Mouse (Mus musculus) intestine, embryonic 14.5 days (tissue): ENCODE data around the gene Avp. TPM values are rescaled to one million over a fixed set of nuclear protein-coding genes. Genes with fewer than 3 reads are reported as not detected.

Experiments used
- ATAC-seq: fragments of 200-750 bp; cut with Nextera tagmentation; replicated peaks from 2 replicates; pipeline ENCODE4 v1.8.0; 2017; ENCODE audit warnings: low read depth, moderate number of reproducible peaks, moderate TSS enrichment, moderate library complexity; ENCODE audit not compliant: low FRiP score, low TSS enrichment
- DNase-seq: peaks from one replicate; pipeline ENCODE4 v3.0.0-alpha.2; 2018; ENCODE audit warnings: low spot score
- H3K27ac ChIP-seq: fragments of 300-500 bp; sonication (generic); 2 replicates; pipeline ENCODE4 v1.5.1; 2014; ENCODE audit warnings: low read depth, mild to moderate bottlenecking, control low read depth
- H3K27me3 ChIP-seq: fragments of 300-500 bp; sonication (generic); replicated peaks from 2 replicates; pipeline ENCODE4 v1.6.1; 2014; ENCODE audit warnings: low read length, control low read depth; ENCODE audit not compliant: control insufficient read depth, insufficient read depth
- H3K36me3 ChIP-seq: fragments of 300-500 bp; sonication (generic); 2 replicates; pipeline ENCODE4 v1.6.1; 2014; ENCODE audit warnings: low read length, control low read depth; ENCODE audit not compliant: control insufficient read depth, insufficient read depth
- H3K4me1 ChIP-seq: fragments of 300-500 bp; sonication (generic); replicated peaks from 2 replicates; pipeline ENCODE4 v1.6.1; 2014; ENCODE audit warnings: low read length, control low read depth, mixed read lengths; ENCODE audit not compliant: control insufficient read depth, insufficient read depth
- H3K4me2 ChIP-seq: fragments of 300-500 bp; sonication (generic); 2 replicates; pipeline ENCODE4 v1.6.1; 2014; ENCODE audit warnings: low read length
- H3K4me3 ChIP-seq: fragments of 300-500 bp; sonication (generic); 2 replicates; pipeline ENCODE4 v1.5.1; 2014; ENCODE audit warnings: low read depth, low read length, control low read depth, mixed read lengths
- H3K9ac ChIP-seq: fragments of 300-500 bp; sonication (generic); 2 replicates; pipeline ENCODE4 v1.6.1; 2014; ENCODE audit warnings: mild to moderate bottlenecking, low read length
- H3K9me3 ChIP-seq: fragments of 300-500 bp; sonication (generic); 2 replicates; pipeline ENCODE4 v1.6.1; 2016; ENCODE audit warnings: low read length, control low read depth; ENCODE audit not compliant: control insufficient read depth
- WGBS: fragments of 180-500 bp; shearing (Covaris S2); extraction: QIAGEN DNeasy Blood & Tissue Kit; methylation state at CpG from one replicate; pipeline ENCODE4 v1.1.7; 2014; 5-methylcytosine and 5-hydroxymethylcytosine counted together
- polyA plus RNA-seq: library from polyadenylated mRNA; unstranded; fragments of >200 nt; fragmentation: Nextera tagmentation; extraction: Ambion mirVana; gene quantifications from 2 replicates; pipeline ENCODE4 v1.2.1, GENCODE M21; 2014

Gene Avp
- not detected in 2 replicates for polyA plus RNA-seq

DNA sequence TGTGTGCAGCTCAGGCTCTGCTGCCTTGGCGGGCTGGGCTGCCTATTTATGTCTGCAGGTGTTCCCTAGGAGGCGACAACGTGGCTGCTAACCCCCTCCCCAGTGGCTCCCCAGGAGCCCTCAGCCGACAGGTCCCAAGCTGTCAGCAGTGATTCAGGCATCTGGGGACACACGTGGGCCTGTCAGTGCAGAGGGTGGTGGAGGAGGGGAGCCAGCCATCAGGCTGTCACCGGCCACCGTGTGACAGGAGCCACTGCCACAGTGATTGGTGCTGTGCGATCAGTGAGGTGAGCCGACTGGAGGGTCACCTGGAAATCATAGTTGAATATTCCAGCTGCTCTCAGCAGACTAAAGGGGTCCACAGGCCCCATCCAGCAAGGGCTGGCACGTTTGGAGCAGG lies at the start of gene Avp:
Gene Avp, minus strand, starts transcription at position 3 of the 400 bp plus-strand sequence.
- ATAC-seq (no peak), DNase-seq (no peak)
- 0 out of 2 replicates have a peak, but pooled peaks cover 5% of the 10 kb centered on the region for H3K4me1 ChIP-seq
- H3K27me3 ChIP-seq: peaks cover 55% of the 10 kb centered on the region
- H3K27ac ChIP-seq: no peak within 1 kb of the TSS
- H3K4me2 ChIP-seq: no peak within 1 kb of the TSS
- WGBS: 43% methylated on average over 10 of the region's 10 CpGs
- H3K9me3 ChIP-seq: no peaks in the 10 kb centered on the region
- H3K36me3 ChIP-seq: no peaks in the 10 kb centered on the region
- no peak within 1 kb of the TSS for H3K4me3 ChIP-seq
- H3K9ac ChIP-seq: no peak within 1 kb of the TSS

DNA sequence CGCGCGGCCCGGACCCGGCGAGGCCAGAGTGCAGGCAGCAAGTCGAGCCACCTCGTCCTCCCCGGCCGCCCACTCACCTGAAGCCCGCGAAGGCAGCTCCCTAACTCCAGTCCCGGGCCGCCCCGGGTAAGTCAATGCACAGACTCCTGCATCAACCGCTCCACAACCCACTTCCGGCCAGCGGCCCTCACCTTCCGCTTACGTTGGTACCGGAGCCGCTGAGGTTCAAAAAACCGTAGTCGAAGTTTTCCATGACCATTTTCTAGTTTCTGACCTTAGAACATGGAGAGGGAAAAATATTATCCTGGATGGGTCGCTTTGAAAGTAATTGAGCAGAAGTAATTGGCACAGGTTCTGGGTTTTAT lies 47.5 kb upstream of the Avp start, which contains the start of the genes Fastkd5 and Ubox5:
Gene Fastkd5, minus strand, starts transcription at position 189 of the 365 bp plus-strand sequence.
Gene Ubox5, minus strand, starts transcription at position 200 of the 365 bp plus-strand sequence.
- peak within 1 kb of the TSS; percentile 93 for H3K9ac ChIP-seq
- peaks cover 14% of the 10 kb centered on the region for H3K27me3 ChIP-seq
- H3K4me3 ChIP-seq: peak within 1 kb of the TSS; percentile 97
- peak within 1 kb of the TSS; percentile 91 for H3K4me2 ChIP-seq
- WGBS: under 1% methylated on average over 25 of the region's 25 CpGs
- peak within 1 kb of the TSS; percentile 51 for H3K27ac ChIP-seq
- peaks cover 27% of the 10 kb centered on the region for H3K36me3 ChIP-seq
- peaks cover 17% of the 10 kb centered on the region for H3K4me1 ChIP-seq
- ATAC-seq (peak; percentile 79), DNase-seq (peak; percentile 98)
- H3K9me3 ChIP-seq: no peaks in the 10 kb centered on the region

DNA sequence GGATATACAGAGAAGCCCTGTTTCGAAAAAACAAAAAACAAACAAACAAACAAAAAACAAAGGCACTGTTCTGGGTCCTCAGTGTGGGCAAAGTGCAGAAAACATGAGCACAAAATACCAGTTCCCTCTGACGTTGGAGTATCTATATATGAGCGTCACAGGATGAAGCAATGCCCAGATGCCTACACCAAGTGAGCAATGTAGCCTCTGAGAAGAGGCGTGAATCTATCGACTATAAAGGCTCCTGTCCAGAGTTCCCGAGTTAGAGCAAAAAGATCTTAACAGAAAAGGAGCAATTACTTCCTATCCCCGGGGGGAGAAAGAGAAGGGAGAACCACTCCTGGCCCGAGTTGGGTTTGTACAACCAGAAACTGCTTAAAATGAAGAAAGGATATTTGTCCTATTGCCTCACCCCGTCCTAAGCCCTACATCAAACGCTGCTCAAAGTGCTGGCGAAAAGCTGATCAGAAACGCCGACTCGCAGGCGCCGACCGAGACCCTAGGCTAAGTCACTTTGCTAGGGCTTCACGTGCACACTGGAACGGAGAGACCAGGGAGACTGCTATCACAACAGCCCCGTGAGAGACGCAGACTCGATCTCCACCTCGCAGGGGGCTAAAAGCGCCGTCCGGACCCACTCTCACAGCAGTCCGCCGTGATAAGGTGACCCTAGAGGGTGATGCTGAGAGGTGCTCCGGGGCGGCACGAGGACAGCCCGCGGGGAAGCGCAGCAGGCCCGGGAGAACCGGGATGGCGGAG lies 46.9 kb upstream of the Avp start:
- ATAC-seq (peak; percentile 38), DNase-seq (no peak)
- Histone ChIP-seq H3K27me3 (peaks cover 8% of the 10 kb centered on the region), H3K4me3 (peak overlapping the region; percentile 97), H3K4me1 (peaks cover 11% of the 10 kb centered on the region), H3K9me3 (no peaks in the 10 kb centered on the region), H3K4me2 (peak overlapping the region; percentile 91), H3K36me3 (peaks cover 30% of the 10 kb centered on the region), H3K9ac (peak overlapping the region; percentile 93), H3K27ac (peak overlapping the region; percentile 51)
- 2% methylated on average over 37 of the region's 37 CpGs for WGBS

DNA sequence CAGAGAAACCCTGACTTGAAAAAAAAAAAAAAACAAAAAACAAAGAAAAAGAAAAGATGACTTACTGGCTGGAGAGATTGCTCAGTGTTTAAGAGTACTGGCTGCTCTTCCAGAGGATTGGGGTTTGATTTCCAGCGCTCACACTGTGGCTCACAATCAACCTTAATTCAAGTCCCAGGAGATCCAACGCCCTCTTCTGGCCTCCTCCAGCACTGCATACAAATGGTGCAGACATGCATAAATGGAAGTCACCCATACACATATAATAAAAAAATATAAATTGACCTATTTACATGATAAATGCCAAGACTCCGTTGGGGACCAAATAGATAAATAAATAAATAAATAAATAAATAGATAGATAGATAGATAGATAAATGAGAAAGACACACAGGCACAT lies 46.1 kb upstream of the Avp start:
- H3K27me3 ChIP-seq: peaks cover under 1% of the 10 kb centered on the region; the same call in 1 of the 2 replicates
- no peak overlapping the region for H3K27ac ChIP-seq
- peaks cover 10% of the 10 kb centered on the region for H3K4me1 ChIP-seq
- DNase-seq: no peak
- peaks cover 30% of the 10 kb centered on the region for H3K36me3 ChIP-seq
- no peaks in the 10 kb centered on the region for H3K9me3 ChIP-seq
- WGBS: 65% methylated on average over 3 of the region's 3 CpGs
- H3K9ac ChIP-seq: no peak overlapping the region
- H3K4me3 ChIP-seq: peak overlapping the region; percentile 97; the same call in 1 of the 2 replicates
- no peak for ATAC-seq
- peak overlapping the region; percentile 91 for H3K4me2 ChIP-seq

DNA sequence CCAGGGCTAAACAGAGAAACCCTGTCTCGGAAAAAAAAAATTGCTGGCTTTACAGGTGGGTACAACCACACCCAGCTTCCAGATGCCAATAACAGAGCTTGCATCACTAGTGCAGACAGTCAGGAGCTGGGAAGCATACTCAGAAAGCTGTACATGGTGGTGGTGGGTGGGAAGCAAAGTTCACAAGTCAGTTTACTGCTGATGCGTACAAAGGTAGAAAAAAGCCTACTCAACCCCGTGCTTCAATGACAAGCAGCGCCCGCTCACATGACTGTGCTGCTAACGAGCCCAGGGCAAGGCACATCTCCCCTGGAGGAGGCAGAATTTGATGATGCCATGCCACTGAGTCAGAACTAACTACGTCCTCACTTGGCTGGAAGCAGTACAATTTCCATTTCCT lies 36.6 kb upstream of the Avp start:
- H3K27me3 ChIP-seq: no peaks in the 10 kb centered on the region
- H3K9ac ChIP-seq: no peak overlapping the region
- H3K27ac ChIP-seq: no peak overlapping the region
- no peak overlapping the region for H3K4me2 ChIP-seq
- H3K4me1 ChIP-seq: no peaks in the 10 kb centered on the region
- DNase-seq: no peak
- no peak for ATAC-seq
- no peak overlapping the region for H3K4me3 ChIP-seq
- H3K36me3 ChIP-seq: peaks cover 44% of the 10 kb centered on the region
- no peaks in the 10 kb centered on the region for H3K9me3 ChIP-seq
- 88% methylated on average over 7 of the region's 7 CpGs for WGBS

DNA sequence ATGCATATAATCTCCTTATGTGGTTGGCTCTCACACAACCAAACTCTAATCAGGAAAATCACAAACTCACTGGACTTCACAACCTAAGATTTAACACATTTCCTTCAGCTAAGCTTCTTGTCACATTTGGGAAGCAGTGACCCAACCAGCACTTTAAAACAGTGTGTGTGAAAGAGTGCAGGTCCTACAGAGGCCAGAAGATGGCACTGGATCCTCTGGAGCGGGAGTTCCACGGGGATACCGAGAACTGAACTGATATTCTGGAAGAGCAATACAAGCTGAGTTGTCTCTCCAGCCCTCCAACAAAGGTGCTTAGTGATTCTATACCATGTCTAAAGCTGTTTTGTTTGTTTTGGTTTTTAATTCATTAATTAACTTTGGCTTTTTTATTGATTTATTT lies 30.7 kb upstream of the Avp start:
- Histone ChIP-seq H3K4me2 (no peak overlapping the region), H3K9me3 (0 out of 2 replicates have a peak, but pooled peaks cover 2% of the 10 kb centered on the region), H3K9ac (no peak overlapping the region), H3K4me1 (no peaks in the 10 kb centered on the region), H3K4me3 (no peak overlapping the region), H3K36me3 (peaks cover 51% of the 10 kb centered on the region), H3K27me3 (no peaks in the 10 kb centered on the region), H3K27ac (no peak overlapping the region)
- 66% methylated on average over 3 of the region's 3 CpGs for whole genome bisulfite sequencing
- ATAC-seq: no peak
- DNase-seq: no peak

DNA sequence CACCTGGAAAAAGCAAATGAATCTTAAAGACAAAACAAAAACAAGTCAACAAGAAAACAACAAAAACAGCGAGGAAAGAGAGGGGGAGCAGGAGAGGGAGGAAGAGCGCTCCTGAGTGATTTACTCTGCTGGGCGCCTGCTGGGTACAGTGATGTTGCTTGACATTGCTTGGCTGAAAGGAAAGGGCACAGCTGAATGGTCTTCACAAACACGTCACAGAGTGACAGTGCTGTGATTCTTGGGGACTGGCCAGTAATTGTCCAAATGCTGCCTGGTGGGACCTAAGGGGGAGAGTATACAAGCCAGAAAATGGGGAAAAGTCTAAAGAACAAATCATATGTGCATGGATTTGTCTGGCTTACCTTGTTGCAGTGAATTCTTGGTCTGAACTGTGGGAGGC lies 19.8 kb upstream of the Avp start:
- ATAC-seq (no peak), DNase-seq (no peak)
- H3K36me3 ChIP-seq: peaks cover 61% of the 10 kb centered on the region
- no peak overlapping the region for H3K27ac ChIP-seq
- no peaks in the 10 kb centered on the region for H3K4me1 ChIP-seq
- WGBS: 86% methylated on average over 4 of the region's 4 CpGs
- no peak overlapping the region for H3K4me2 ChIP-seq
- no peak overlapping the region for H3K4me3 ChIP-seq
- no peaks in the 10 kb centered on the region for H3K9me3 ChIP-seq
- H3K9ac ChIP-seq: no peak overlapping the region
- no peaks in the 10 kb centered on the region for H3K27me3 ChIP-seq

DNA sequence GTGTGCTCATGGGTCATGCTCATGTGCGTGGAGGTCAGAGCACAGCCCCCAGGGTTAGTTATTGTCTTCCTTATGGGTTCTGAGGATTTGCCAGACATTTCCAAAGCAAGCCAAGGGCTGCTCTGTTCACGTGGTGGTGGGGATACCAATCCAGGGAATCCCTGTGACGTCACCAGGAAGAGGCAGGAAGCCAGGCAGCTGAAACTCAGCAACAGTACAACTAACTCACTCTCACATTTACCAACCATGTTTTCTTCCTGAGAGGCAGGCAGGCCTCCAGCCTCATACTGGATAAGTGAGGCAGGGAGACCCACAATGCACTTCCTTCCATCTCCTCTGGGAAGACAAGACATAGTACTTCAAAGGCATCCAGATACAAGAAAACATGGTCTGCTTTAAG lies 16.0 kb upstream of the Avp start:
- Histone ChIP-seq H3K27ac (no peak overlapping the region), H3K27me3 (no peaks in the 10 kb centered on the region), H3K4me2 (no peak overlapping the region), H3K4me3 (no peak overlapping the region), H3K4me1 (no peaks in the 10 kb centered on the region), H3K9me3 (no peaks in the 10 kb centered on the region), H3K36me3 (peaks cover 67% of the 10 kb centered on the region), H3K9ac (no peak overlapping the region)
- DNase-seq (no peak), ATAC-seq (no peak)
- WGBS: 73% methylated on average over 3 of the region's 3 CpGs

DNA sequence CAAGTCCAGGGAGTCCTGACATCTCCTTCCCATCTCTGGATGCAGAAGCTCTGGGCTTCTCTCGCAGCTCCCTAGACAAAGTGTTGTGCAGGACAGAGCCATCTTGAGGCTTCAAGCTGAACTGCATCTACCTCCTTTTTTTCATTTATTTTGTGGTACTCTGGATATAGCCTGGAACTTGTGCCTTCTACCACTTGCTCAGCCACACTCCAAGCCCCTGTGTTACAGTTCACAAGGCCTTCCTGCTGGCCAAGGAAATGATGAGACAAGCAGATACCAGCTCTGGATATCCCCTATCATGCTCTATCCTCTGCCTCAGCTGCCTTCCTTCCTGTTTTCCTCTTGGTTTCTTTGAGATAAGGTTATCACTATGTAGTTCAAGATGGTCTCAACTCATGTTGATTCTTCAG lies 15.3 kb upstream of the Avp start:
- peaks cover 60% of the 10 kb centered on the region for H3K36me3 ChIP-seq
- no peaks in the 10 kb centered on the region for H3K4me1 ChIP-seq
- no peak for DNase-seq
- no peaks in the 10 kb centered on the region for H3K9me3 ChIP-seq
- 4% methylated on average over 1 of the region's 1 CpGs for whole genome bisulfite sequencing
- no peak overlapping the region for H3K4me3 ChIP-seq
- no peak overlapping the region for H3K9ac ChIP-seq
- no peak for ATAC-seq
- H3K27ac ChIP-seq: no peak overlapping the region
- no peaks in the 10 kb centered on the region for H3K27me3 ChIP-seq
- H3K4me2 ChIP-seq: no peak overlapping the region
